Mouse (Mus musculus) CD4-positive helper T cell, adult 2 months (primary cell): ENCODE measurements at regions not wholly inside any gene's neighbourhood (a gene's known extent, or its start where the extent isn't known, plus 50 kb on each side); places are given as distances from the start of the nearest gene placed in this dataset.

Source experiments
- DNase-seq: peaks from one replicate; pipeline ENCODE4 v3.0.0-alpha.2; 2012; ENCODE audit warnings: low read depth, missing footprints, low spot score

- DNase-seq: no peak
These were observed 279.5 kb downstream of the Gpat3 start for GRCm38 (mm10) chr5:101124941-101125453.

- no peak for DNase-seq
These were observed 277.4 kb downstream of the Gpat3 start for GRCm38 (mm10) chr5:101122914-101123313.

GRCm38 (mm10) chr5:101120509-101121201, 275.1 kb downstream of the Gpat3 start:
- DNase-seq: no peak

- no peak for DNase-seq
These were observed 266.7 kb downstream of the Gpat3 start for GRCm38 (mm10) chr5:101112151-101112769.

GRCm38 (mm10) chr5:101111619-101112018, 266.1 kb downstream of the Gpat3 start:
- no peak for DNase-seq

GRCm38 (mm10) chr5:101100975-101101699, 255.6 kb downstream of the Gpat3 start:
- DNase-seq: no peak

GRCm38 (mm10) chr5:101091027-101091598, 245.6 kb downstream of the Gpat3 start:
- DNase-seq: no peak

- no peak for DNase-seq
These were observed 245.0 kb downstream of the Gpat3 start for GRCm38 (mm10) chr5:101090415-101091026.

- no peak for DNase-seq
These were observed 239.7 kb downstream of the Gpat3 start for GRCm38 (mm10) chr5:101085199-101085598.

- no peak for DNase-seq
These were observed 237.1 kb downstream of the Gpat3 start for GRCm38 (mm10) chr5:101082611-101083010.

- no peak for DNase-seq
These were observed 218.8 kb downstream of the Gpat3 start for GRCm38 (mm10) chr5:101064308-101064707.

GRCm38 (mm10) chr5:101063254-101063653, 217.7 kb downstream of the Gpat3 start:
- DNase-seq: no peak

- no peak for DNase-seq
These were observed 206.1 kb downstream of the Gpat3 start for GRCm38 (mm10) chr5:101051591-101051990.

GRCm38 (mm10) chr5:101040488-101040887, 195.0 kb downstream of the Gpat3 start:
- DNase-seq: no peak

GRCm38 (mm10) chr5:101032968-101033367, 187.5 kb downstream of the Gpat3 start:
- no peak for DNase-seq

- no peak for DNase-seq
These were observed 186.8 kb downstream of the Gpat3 start for GRCm38 (mm10) chr5:101032147-101032900.

GRCm38 (mm10) chr5:101024796-101025195, 179.3 kb downstream of the Gpat3 start:
- DNase-seq: no peak

- DNase-seq: no peak
These were observed 178.3 kb downstream of the Gpat3 start for GRCm38 (mm10) chr5:101023784-101024183.

- DNase-seq: no peak
These were observed 175.3 kb downstream of the Gpat3 start for GRCm38 (mm10) chr5:101020784-101021183.

- no peak for DNase-seq
These were observed 168.3 kb downstream of the Gpat3 start for GRCm38 (mm10) chr5:101013844-101014243.

- DNase-seq: no peak
These were observed 159.7 kb downstream of the Gpat3 start for GRCm38 (mm10) chr5:101005216-101005615.
